Mouse (Mus musculus): ENCODE results near the gene Gm8773. TPM values are rescaled to one million over a fixed set of nuclear protein-coding genes. Genes with fewer than 3 reads are reported as not detected.

The Gm8773 gene
- polyA plus RNA-seq, 1 experiment from 2014 or later: 0.29 TPM

DNA sequence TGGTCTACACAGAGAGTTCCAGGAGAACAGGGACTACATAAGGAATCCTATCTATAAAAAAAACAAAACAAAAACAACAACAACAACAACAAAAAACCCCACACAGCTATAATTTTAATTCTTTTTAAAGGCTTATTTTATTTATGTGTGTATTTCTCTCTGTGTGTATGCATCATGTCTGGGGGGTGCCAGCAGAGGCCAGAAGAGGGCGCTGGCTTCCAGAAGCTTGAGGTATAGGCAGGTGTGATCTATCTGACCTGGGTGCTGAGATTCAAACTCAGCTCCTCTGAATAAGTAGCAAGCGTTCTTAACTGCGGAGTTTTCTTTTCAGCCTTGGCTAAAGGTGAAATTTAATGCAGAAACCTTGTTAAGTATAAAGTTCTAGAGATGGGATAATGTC lies 14.1 kb downstream of the Gm8773 start:
- WGBS (ENCODE audit: insufficient replicate concordance): 59% methylated on average over 3 of the region's 3 CpGs
- Histone ChIP-seq H3K4me3 (replicated peaks) (no peak overlapping the region), H3K36me3 (replicated peaks) (no peaks in the 10 kb centered on the region), H3K27me3 (no peaks in the 10 kb centered on the region), H3K9me3 (replicated peaks) (no peaks in the 10 kb centered on the region), H3K4me1 (replicated peaks) (no peaks in the 10 kb centered on the region), H3K27ac (replicated peaks) (no peak overlapping the region), H3K4me2 (no peak overlapping the region), H3K9ac (no peak overlapping the region)
- ATAC-seq (ENCODE audit: insufficient read depth): no peak

DNA sequence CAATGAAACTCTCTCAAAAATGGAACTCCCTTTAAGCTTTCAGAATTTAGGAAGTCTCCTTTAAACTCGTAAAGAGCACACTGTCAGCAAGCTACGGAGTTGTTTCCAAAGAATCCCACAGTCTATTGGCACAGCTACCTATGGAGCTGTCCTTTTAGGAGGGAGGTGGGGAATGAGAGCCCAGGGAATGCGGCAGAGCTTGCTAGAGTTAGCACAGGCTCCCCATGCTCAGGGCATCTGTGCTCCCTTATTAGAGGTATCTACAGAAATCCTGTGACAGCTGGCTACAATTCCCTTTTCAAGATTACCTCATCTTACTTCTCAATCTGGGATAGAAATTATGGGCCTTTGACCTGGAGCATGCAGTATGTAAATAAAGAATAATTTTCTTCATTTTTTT lies 36.9 kb downstream of the Gm8773 start:
- 47% methylated on average over 3 of the region's 3 CpGs for WGBS (ENCODE audit: insufficient replicate concordance)
- H3K36me3 ChIP-seq (replicated peaks): no peaks in the 10 kb centered on the region

DNA sequence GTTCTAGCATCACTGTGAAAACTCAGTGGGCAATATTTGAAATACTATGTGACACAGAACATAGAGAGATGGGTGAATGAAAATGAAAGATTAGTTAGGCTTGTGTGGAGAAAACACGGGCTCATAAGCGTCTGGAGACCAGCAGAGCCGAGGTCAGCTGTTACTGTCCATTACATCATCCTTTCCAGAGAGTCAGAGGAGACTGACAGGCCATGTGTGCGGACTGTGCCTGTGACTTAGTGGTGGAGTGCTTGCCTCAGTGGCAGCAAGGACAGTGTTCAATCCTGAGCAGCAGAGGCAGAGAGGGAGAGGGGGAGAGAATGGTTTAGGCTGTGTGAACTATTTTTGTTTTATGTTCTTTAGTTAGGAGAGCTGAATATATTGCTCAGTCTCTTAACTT lies 44.7 kb downstream of the Gm8773 start:
- no peak overlapping the region for H3K4me2 ChIP-seq
- no peak overlapping the region for H3K4me3 ChIP-seq (replicated peaks)
- H3K36me3 ChIP-seq (replicated peaks): no peaks in the 10 kb centered on the region
- no peak overlapping the region for H3K9ac ChIP-seq
- no peak overlapping the region for H3K27ac ChIP-seq (replicated peaks)
- H3K4me1 ChIP-seq (replicated peaks): no peaks in the 10 kb centered on the region
- ATAC-seq (ENCODE audit: insufficient read depth): no peak
- no peaks in the 10 kb centered on the region for H3K9me3 ChIP-seq (replicated peaks)
- WGBS (ENCODE audit: insufficient replicate concordance): 45% methylated on average over 4 of the region's 4 CpGs
- no peaks in the 10 kb centered on the region for H3K27me3 ChIP-seq

More for the DNA sequence above, 36.9 kb downstream of the Gm8773 start:
- H3K27ac ChIP-seq (replicated peaks): no peak overlapping the region
- no peaks in the 10 kb centered on the region for H3K9me3 ChIP-seq (replicated peaks)
- H3K4me2 ChIP-seq: no peak overlapping the region
- no peak overlapping the region for H3K4me3 ChIP-seq (replicated peaks)
- H3K4me1 ChIP-seq (replicated peaks): no peaks in the 10 kb centered on the region
- no peaks in the 10 kb centered on the region for H3K27me3 ChIP-seq
- ATAC-seq (ENCODE audit: insufficient read depth): no peak
- no peak overlapping the region for H3K9ac ChIP-seq

DNA sequence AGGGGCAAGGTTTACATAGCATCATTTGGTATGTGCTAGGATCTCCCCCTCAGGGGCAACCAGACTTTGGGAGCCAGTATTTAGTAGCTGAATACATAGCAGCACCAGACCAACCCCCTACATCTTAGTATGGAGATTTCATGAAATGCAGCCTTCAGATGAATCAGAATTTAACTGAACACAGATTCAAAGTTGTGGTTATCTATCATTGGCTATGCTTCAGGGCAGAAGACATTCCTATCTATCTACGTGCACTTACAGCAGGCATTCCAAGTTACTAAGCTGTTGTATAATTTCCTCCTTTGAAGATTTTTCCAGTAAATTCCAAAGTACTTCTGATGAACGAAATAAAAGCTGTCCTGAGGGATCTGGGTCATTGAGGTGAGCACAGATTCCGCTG lies 51.9 kb downstream of the Gm8773 start:
- H3K9me3 ChIP-seq (replicated peaks): no peaks in the 10 kb centered on the region
- no peaks in the 10 kb centered on the region for H3K36me3 ChIP-seq (replicated peaks)
- H3K4me3 ChIP-seq (replicated peaks): no peak overlapping the region
- H3K27me3 ChIP-seq: no peaks in the 10 kb centered on the region
- 57% methylated on average over 3 of the region's 3 CpGs for WGBS (ENCODE audit: insufficient replicate concordance)
- no peak overlapping the region for H3K4me2 ChIP-seq
- ATAC-seq (ENCODE audit: insufficient read depth): no peak
- no peak overlapping the region for H3K9ac ChIP-seq
- no peak overlapping the region for H3K27ac ChIP-seq (replicated peaks)
- H3K4me1 ChIP-seq (replicated peaks): no peaks in the 10 kb centered on the region

Other genes with a start within 250 kb of the Gm8773 start
- gene Cdk14, start 153.5 kb upstream of the Gm8773 start, polyA plus RNA-seq (2015; fragmentation: Nextera tagmentation; extraction: Ambion mirVana): 1.2 TPM in 2 replicates
- gene 1700015F17Rik, start 94.7 kb upstream of the Gm8773 start, polyA plus RNA-seq (2015; fragmentation: Nextera tagmentation; extraction: Ambion mirVana): not detected in 2 replicates
- gene Cldn12, start 58.8 kb upstream of the Gm8773 start, polyA plus RNA-seq (2015; fragmentation: Nextera tagmentation; extraction: Ambion mirVana): 10.0 and 11.2 TPM in 2 replicates
- gene Gtpbp10, start 14.3 kb upstream of the Gm8773 start, polyA plus RNA-seq (2015; fragmentation: Nextera tagmentation; extraction: Ambion mirVana): 6.5 and 7.7 TPM in 2 replicates
- gene Cfap69, start 90.4 kb downstream of the Gm8773 start, polyA plus RNA-seq (2015; fragmentation: Nextera tagmentation; extraction: Ambion mirVana): 0.21 and 0.37 TPM in 2 replicates
- 5.3 and 5.5 TPM in 2 replicates for gene Steap2, start 120.8 kb downstream of the Gm8773 start, polyA plus RNA-seq (2015; fragmentation: Nextera tagmentation; extraction: Ambion mirVana)
- 3.7 and 4.4 TPM in 2 replicates for gene Steap1, start 175.5 kb downstream of the Gm8773 start, polyA plus RNA-seq (2015; fragmentation: Nextera tagmentation; extraction: Ambion mirVana)